Mouse (Mus musculus) MEL-GATA-1-ER (cell line): ENCODE measurements at regions not wholly inside any gene's neighbourhood (a gene's known extent, or its start where the extent isn't known, plus 50 kb on each side); places are given as distances from the start of the nearest gene placed in this dataset.
A peak's percentile ranks its signal among the peaks of the same experiment; 100 is the strongest.

Experiments
- DNase-seq: peaks from one replicate; pipeline ENCODE4 v3.0.0-alpha.2; 2012; ENCODE audit warnings: low read depth; ENCODE audit errors: extremely low read depth

DNA sequence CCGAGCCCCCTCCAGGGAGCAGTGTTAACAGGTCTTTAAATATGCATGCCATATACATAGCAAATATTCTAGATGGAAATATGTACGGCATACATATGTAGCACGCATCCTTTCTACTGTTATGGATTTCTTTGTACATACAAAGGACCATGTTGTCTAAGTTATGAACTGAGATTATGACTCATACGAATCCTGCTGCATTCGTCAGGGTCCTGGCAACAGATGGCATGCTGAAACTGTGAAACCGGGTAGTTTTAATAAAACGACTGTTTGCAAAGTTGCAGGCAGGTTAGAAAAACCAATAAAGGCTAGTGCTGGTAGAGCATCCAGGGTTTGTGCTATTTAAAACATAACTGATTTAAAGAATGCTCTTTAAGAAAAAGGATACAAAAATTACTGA, 88.8 kb upstream of the Tlk1 start:
- no peak for DNase-seq

DNA sequence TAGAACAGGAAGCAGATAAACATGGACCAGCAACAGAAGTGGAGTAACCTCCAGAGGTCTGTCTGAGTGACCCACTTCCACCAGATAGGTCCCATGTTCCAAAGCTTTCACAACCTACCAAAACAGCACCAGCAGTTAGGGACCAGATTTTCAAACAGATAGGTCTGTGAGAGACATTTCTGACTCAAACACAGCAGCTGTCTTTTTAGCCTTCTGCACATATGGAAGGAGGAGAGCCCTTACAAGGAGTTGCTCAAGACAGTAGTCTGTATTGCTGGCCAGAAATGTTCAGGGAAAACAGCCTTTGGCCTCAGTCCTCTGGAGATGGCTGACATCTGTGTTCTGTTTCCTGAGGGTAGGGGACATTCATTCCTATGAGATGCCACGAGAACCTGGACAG, 83.9 kb upstream of the Tlk1 start:
- DNase-seq: no peak

DNA sequence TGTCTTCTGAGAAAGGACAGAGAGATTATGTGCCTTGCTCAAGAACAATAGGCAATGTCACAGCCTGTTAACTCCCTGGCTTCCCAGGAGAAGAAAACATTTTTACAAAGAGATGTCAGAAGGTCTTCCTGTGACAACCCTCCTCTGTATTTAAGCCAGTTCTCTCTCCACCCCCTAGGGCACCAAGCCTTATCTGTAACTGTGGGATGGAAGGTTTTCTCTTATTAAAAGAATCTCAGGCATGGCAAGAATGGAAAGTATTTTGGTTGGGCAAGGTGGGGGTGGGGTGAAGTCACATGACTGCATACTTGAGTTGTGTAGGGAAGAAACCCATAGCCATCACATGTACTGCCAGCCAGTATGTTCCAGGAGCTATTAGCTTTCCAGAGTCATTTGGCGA, 83.1 kb upstream of the Tlk1 start:
- no peak for DNase-seq

DNA sequence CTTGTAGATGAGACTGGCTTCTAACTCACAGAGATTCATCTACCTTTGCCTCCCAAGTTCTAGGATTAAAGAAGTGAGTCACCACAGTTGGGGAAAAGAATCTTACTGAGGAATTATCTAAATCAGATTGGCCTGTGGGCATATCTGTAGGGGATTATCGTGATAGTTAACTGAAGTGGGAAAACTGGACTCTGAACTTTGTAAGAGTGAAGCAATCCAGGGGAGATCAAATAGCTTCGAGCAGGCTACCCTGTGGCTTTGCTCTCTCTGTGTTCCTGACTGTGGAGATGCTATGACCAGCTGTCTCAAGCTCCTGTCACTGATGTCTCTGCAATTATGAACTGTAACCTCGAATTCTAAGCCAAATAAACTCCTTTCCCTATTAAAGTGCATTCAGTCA, 80.7 kb upstream of the Tlk1 start:
- DNase-seq: no peak

DNA sequence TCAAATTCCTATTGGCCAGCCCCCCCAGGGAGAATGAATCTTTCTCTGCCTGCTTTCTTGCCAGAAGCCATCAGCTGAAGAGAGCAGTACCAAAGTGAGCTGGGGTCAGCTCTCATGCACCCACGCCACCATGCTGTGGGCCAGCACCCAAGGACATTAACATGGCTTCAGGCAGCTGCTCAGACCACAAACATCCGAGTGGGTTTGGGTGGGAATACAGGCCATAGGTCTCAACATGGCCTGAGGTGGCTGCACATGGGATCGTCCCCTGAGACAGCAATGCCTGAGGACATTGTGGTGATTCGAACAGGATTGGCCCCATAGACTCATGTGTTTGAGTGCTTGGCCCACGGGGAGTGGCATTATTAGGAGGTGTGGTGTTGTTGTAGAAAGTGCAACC, 78.9 kb upstream of the Tlk1 start:
- no peak for DNase-seq

DNA sequence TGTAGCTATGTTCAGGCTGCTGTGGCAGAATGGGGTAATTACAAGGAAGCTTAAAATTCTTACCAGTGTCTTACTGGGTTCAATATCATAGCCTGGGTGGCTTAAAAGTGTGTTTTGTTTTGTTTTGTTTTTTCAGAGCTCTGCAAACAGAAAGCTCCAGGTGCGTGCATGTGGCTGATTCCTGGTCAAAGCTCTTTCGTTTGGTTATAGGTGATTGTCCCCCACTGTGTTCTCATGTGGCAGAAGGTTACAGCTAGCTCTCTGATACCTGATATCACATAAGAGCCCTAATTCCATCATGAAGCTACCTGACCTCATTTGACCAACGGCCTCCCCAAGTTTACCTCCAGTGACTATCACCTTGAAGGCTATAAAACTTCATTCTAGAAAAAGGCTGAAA, 76.7 kb upstream of the Tlk1 start:
- DNase-seq: no peak

GRCm38 (mm10) chr2:70901479-70901878, 76.0 kb upstream of the Tlk1 start:
- DNase-seq: no peak

DNA sequence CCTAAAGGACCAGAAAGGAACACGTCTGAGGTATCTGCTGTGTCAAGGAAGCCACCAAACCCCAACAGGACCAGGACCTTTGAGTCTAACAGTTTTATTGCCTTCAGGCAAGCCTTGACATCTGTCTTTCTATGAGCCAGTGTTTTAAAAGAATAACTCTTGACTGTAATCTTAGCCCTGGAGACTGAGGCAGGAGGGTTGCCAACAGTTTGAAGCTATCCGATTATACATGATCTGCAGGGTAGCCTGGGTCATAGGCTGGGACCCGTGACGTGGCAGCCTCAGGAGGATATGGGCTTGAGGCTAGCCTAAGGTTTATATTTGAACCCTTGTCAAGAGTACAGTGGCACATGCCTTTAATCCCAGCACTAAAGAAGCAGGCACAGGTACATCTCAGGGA, 73.5 kb upstream of the Tlk1 start:
- no peak for DNase-seq

GRCm38 (mm10) chr2:70898396-70898795, 72.9 kb upstream of the Tlk1 start:
- no peak for DNase-seq

DNA sequence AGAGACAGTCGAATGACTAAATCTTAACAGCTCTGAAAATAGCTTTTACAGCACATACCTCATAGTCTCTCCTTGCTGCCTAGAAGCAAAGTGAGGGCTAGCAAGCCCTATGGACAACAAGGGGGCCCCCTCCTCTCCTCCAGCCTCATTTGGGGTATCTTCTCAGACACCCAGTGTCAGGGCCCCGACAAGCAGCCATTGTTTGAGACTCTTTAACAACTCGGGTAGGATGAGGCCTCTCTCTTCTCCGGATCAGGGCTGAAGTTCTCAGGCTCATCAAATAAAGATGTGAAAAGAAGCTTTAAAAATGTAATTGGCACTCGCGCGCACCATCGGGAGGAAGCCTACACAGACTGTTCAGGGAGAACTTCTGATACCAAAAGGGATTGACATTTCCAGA, 71.8 kb upstream of the Tlk1 start:
- no peak for DNase-seq

- no peak for DNase-seq
Observed at GRCm38 (mm10) chr2:70889522-70890100, 64.1 kb upstream of the Tlk1 start.

DNA sequence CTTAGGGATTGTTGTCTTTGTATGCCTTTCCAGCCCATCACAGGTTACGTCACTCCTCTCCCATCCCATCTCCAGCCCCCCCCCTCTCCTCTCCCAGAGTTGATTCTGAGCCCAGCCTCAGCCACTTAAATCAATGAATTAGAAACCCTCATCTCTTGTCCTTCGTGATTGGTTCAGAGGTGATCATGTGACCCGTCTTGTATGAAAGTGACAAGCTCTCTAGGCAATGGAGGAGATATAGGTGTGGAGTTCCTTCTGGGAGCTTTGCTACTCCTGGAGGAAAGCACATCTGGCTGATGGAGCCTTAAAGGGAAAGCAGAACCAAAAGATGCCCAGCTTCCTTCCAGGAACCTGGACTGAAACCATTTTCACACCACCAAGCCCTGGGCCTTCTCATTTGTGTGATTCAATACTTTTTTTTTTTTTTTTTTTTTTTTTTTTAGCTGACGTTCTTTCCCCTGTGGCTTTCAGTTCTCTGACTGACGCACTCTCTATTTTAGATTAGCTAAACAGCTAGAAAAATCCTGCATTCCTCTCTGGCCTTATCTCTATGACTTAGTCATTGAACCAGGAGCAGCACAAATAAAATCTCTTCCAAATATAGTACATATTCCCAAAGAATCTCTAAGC, 63.4 kb upstream of the Tlk1 start:
- no peak for DNase-seq

GRCm38 (mm10) chr2:70886831-70887230, 61.3 kb upstream of the Tlk1 start:
- no peak for DNase-seq

GRCm38 (mm10) chr2:70885674-70886073, 60.1 kb upstream of the Tlk1 start:
- peak; percentile 74 for DNase-seq

GRCm38 (mm10) chr2:70877333-70878080, 52.0 kb upstream of the Tlk1 start:
- no peak for DNase-seq

- no peak for DNase-seq
Observed at GRCm38 (mm10) chr2:70876251-70876650, 50.7 kb upstream of the Tlk1 start.
